Mouse (Mus musculus) mouse embryonic stem cell (cell line): ENCODE measurements around the gene CN725425.

ENCODE experiments used
- in situ Hi-C, 2 experiments: fragments of 300-500 bp; cut with MboI; formaldehyde crosslinking; loops; 1 replicate in 1 of 2; 3 replicates in 1 of 2; pipeline ENCODE4 v1.14.3; 2019 to 2020; ENCODE audit warnings: low sequenced_read_pairs in 2 of 2, low pct_unique_long_range_greater_than_20kb in 1 of 2, mixed read lengths in 1 of 2; ENCODE audit not compliant: unreplicated experiment in 1 of 2

Gene CN725425

GRCm38 (mm10) chr15:91200833-91201232, 1.5 kb downstream of the CN725425 start:
- in situ Hi-C loops = no loop called here

- in situ Hi-C loops = no loop called here
These were observed 3.2 kb downstream of the CN725425 start for GRCm38 (mm10) chr15:91202486-91202885.

GRCm38 (mm10) chr15:91203521-91203920, 4.2 kb downstream of the CN725425 start:
- in situ Hi-C loops = no loop called here

- in situ Hi-C loops = no loop called here
These were observed 7.2 kb downstream of the CN725425 start for GRCm38 (mm10) chr15:91206518-91206917.

GRCm38 (mm10) chr15:91237294-91237693, 38.0 kb downstream of the CN725425 start:
- in situ Hi-C loops = no loop called here

GRCm38 (mm10) chr15:91240683-91241335, 41.5 kb downstream of the CN725425 start:
- in situ Hi-C loops = no loop called here

- in situ Hi-C loops = no loop called here
These were observed 51.5 kb downstream of the CN725425 start for GRCm38 (mm10) chr15:91250815-91251214.

GRCm38 (mm10) chr15:91251544-91252408, 52.5 kb downstream of the CN725425 start:
- in situ Hi-C loops = no loop called here

GRCm38 (mm10) chr15:91252956-91253355, 53.7 kb downstream of the CN725425 start:
- in situ Hi-C loops = no loop called here

- in situ Hi-C loops = no loop called here
These were observed 56.0 kb downstream of the CN725425 start for GRCm38 (mm10) chr15:91255308-91255707.

- in situ Hi-C loops = no loop called here
These were observed 57.8 kb downstream of the CN725425 start for GRCm38 (mm10) chr15:91257140-91257539.

- in situ Hi-C loops = no loop called here
These were observed 61.3 kb downstream of the CN725425 start for GRCm38 (mm10) chr15:91260578-91260977.

GRCm38 (mm10) chr15:91263926-91264325, 64.6 kb downstream of the CN725425 start:
- in situ Hi-C loops = no loop called here

GRCm38 (mm10) chr15:91268532-91268931, 69.2 kb downstream of the CN725425 start:
- in situ Hi-C loops = no loop called here

GRCm38 (mm10) chr15:91275961-91276360, 76.7 kb downstream of the CN725425 start:
- in situ Hi-C loops = no loop called here

GRCm38 (mm10) chr15:91279571-91279970, 80.3 kb downstream of the CN725425 start:
- in situ Hi-C loops = no loop called here

- in situ Hi-C loops = no loop called here
These were observed 82.2 kb downstream of the CN725425 start for GRCm38 (mm10) chr15:91281521-91281920.

- in situ Hi-C loops = no loop called here
These were observed 83.5 kb downstream of the CN725425 start for GRCm38 (mm10) chr15:91282822-91283221.

GRCm38 (mm10) chr15:91283418-91283817, 84.1 kb downstream of the CN725425 start:
- in situ Hi-C loops = no loop called here

GRCm38 (mm10) chr15:91299319-91299835, 100.1 kb downstream of the CN725425 start:
- in situ Hi-C loops = no loop called here
